Mouse (Mus musculus) common myeloid progenitor, adult 5-6 weeks (primary cell): ENCODE data around the gene Scd4. TPM values are rescaled to one million over a fixed set of nuclear protein-coding genes. Genes with fewer than 3 reads are reported as not detected.

ENCODE experiments used
- ATAC-seq: replicated peaks from 2 replicates; pipeline ENCODE4 v1.8.0; 2016; ENCODE audit warnings: low read depth, mild to moderate bottlenecking, moderate TSS enrichment, inconsistent platforms; ENCODE audit not compliant: poor library complexity, severe bottlenecking
- total RNA-seq: library from RNA; stranded (forward); fragments of 200-1000, 187-1606 nt; gene quantifications from 2 replicates; pipeline ENCODE4 v1.2.3, GENCODE M21; 2017

Gene Scd4
- total RNA-seq = 0.14 and 0.15 TPM in 2 replicates

DNA sequence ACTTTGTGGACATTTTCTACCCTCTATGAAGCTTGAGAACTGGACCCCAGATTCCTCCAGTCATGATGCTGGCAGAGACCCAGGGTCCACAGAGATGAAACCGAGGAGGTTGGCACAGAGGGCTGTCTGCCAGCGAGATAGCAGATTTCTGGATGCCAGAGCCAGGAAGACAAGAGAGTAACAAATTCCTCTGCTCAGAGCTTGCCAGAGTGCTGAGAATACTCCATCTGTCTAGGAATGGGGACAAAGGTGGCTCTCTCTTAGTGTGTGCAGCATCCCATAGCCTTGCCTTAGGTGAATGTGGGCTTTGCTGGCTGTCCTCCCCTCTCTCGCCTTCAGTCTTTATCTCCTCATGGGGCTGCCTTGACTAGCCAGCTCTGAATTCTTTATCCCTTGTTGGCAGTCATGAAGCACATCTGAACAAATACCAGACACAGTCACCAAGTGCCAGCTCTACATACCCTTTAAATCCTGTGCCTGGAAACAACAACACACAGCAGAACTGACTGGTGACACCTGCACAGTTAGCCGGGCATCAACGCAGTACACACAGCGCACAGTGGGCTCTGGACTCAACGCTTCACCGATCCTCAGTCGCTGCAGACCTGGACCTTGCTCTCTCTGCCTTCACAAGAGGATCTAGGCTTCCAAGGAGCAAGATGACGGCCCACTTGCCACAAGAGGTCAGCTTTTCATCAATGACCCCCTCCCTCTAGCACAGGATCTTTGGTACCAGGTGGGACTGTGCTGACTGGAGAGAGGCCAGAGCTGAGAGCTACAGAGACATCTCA, at the start of gene Scd4:
TSS of gene Scd4 (plus strand) at position 260 of the 791 bp plus-strand sequence.
- ATAC-seq = no peak

DNA sequence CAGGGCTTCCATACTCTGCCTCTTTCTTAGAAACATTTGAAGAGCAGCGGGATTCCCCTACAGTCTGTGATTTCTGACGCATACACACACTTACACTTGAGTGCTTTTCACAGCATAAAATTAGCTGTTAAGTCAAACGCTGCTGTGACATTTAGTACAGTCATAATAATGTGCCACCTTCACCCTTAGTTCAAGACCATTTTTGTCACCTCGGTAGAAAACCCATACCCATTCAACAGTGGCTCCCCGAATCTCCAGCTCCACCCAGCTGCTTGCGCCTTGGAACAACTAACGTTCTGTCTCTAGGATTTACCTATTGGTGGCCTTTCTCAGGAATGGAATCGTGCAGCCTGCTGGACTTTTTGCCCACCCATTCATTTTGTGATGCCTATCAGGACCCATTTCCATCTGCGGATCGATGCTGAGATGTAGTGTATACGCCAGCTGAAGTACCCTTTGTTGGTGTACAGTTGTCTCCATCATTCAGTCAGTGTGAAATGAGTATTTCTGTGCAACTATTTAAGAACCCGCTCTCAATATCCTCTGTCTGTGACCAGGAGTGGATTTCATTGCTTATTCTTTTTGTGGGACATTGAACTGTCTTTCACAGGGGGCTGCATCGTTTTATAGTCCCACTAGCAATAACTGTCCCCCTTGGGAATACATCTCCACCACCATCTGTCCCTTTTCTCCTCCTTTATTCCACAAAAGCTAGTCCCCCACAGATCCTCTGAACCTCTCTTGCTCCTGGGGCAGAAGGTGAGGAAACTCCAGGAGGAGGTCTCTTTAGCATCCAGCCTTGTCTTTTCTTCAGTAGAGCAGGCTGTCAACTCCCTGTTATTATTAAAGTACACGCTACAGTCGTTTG, 49.5 kb upstream of the Scd4 start:
- no peak for ATAC-seq

DNA sequence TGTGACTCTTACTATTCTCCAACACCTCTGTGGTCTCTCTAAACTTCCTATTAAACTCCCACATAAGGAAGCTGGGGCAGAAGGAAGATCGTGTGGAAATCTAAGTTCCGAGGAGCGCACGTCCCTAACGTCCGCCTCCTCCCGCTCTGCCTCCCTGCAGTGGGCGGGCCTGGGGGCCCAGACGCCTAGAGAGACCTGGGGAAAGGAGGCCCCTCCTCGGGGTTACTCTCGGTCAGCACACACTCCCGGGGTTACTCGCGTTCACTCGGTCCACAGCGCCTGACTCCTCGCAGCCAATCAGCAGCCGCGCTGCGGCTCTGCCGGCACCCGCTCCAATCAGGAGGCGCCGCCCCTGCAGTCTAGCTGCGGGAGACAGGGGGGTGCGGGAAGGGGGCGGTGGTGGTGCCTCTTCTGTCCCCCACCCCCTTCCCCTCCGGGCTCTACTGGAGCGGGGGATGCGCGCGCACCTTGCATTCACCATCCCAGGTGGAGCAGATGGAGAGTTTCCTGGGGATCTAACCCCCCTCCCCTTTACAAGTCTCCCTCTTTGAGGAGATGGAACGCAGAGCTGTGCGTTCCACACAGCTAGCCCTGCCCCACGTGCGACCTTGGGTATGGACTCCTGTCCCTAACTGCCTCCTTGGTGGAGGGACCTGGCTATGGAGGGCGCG, 48.7 kb upstream of the Scd4 start:
- ATAC-seq = peak; percentile 92

DNA sequence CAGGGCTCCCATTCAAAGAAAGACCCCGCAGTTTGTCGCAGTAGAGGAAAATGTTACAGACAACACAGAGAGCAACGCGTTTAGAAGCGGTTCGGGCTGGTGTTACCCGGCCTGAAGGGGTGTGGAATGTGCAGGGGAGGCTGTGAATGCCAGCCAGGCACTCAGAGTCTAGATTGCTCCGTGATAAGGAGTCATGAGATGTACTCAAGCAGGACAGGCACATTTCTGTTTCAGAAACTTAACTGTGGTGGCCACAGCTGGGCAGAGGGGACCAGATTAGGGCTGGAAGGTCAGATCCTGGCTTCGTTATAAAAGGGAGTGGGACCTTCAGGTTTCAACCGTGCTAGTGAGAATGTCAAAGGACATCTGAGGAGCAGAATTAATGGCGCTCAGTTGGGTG, 48.2 kb upstream of the Scd4 start:
- ATAC-seq = no peak

DNA sequence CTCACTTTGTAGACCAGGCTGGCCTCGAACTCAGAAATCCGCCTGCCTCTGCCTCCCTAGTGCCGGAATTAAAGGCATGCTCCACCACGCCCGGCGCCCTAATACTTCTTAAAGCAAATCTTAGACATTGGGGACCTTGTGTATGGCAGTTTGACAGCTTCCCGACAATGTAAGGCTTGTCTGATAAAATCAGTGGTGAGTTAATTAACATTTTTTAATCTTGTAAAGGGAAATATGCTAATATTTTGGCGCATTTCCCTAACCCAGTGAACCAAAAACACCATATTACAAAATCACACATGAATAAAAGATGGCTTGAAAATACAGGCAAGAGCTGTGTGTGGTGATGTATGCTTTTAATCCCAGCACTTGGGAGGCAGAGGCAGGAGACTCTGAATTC, 47.3 kb upstream of the Scd4 start:
- no peak for ATAC-seq

DNA sequence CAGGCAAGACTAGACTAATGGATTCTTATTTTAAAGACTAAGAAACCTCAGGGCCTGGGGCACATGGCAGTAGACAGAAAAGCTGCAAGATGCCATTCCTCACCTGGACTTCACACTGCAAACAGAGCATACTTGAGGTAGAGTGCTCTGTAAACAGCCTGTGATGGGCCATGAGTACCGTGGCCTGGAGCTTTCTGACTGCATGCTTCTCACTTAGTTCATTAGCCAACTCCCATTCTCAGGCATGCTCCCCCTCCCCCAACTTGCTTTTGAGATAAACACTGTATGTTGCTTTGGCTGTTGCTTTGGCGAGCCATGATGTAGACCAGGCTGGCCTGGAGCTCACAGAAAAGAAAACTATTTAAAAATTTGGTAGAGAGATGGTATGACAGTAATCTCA, 46.8 kb upstream of the Scd4 start:
- ATAC-seq = no peak

DNA sequence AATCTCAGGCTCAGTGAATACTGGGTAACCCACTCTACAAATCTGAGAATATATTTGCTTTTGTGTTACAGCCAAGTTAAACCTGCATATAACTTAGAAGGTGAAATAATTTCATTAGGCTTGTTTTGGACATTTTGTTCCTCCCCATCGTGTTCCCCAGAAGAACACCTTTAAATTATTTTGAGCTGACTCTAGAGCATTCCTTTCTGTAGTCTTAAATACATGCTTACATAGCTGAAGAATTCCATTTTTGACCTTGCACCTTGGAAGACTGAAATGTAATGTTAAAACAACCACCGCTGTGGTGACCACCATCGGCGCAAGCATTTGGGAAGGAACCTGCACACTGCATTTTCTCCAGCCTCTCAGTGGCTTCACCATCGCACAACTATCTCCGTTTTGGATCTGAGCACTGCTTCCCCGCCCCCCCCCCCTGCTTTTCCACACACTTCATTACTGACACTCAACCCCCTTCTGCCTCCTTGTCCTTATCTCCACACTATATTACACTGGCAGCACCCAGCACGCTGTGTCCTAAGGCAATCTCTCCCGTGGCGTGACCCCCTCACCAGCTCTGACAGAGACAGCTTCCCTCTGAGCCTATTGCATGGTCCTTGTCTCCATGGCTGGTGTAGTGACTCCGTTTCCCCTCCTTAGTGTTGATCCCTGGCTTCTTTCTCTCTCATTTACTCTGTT, 45.3 kb upstream of the Scd4 start:
- ATAC-seq = no peak

DNA sequence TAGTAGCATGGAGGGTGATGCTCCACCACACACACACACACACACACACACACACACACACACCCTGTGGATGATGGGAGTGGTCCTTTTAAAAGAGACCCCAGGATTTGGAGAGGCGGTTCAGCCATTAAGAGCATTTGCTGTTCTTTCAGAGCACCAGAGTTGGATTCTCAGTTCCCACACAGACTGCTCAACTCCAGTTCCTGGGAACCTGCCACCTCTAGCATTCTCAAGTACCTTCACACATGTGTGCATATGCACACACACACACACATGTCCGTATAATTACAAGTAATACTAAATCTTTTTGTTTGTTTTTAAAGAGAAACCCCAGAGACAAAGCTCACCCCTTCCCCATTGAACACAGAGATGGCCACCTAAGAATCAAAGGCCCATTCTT, 40.8 kb upstream of the Scd4 start:
- no peak for ATAC-seq

DNA sequence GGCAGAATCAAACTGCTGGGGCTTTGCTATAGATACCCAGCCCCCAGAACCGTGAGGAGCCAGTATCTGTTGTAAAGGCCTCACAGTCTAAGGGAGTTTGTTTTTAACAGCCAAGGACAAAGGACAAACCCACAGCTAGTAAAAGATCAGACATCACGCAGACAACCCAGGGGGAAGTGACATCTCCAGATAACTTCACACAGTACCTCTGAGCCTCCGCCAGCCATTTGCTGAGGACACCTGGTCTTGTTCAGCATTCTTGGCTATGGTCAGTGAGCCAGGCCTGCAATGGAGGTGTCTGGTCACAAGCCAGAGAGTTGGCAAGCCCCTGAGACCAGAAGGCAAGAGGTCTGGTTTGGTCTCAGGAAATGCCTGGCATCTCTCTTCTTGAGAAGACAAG, 40.4 kb upstream of the Scd4 start:
- no peak for ATAC-seq

DNA sequence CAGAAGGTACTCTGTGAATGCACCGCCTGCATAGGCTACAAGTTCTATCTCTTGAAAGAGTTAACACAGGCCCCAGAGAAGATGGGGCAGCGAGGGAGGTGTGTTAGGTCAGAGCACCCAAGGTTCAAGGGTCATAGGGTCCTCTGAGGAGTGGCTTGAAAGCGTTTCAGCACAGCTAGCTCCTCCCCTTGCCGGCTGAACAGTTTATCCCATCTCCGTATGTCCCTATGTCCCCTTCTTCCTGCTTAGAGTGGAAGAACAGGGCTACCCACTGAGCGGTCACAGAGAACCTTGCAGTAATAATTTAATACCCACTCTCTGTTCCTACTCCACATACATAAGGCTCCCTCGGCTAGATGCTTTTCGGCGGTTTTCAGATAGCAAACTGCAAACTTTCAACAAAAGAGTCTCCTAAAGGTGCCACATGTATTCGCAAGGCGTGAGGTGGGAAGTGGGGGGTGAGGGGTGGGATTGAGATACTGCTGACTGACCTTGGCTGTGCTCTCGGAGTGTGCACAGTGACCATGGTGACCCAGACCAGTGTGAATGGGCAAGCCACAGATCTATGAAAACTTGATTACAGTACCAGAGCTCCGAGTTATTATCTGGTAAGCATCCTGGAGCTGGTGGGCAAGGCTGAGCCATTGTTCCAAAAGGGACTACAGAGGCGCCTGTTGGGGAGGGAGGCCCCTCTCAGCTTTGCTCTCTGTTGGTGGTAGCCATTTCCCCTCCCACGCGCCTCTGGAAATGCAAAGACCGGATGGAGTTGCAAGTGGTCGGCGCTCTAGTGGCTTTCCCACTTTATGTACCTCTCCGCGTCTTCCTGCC, 39.7 kb upstream of the Scd4 start, which contains the start of gene Scd2:
TSS of gene Scd2 (plus strand) at position 734 of the 828 bp plus-strand sequence.
- peak; percentile 20; the same call in 1 of the 2 replicates for ATAC-seq

DNA sequence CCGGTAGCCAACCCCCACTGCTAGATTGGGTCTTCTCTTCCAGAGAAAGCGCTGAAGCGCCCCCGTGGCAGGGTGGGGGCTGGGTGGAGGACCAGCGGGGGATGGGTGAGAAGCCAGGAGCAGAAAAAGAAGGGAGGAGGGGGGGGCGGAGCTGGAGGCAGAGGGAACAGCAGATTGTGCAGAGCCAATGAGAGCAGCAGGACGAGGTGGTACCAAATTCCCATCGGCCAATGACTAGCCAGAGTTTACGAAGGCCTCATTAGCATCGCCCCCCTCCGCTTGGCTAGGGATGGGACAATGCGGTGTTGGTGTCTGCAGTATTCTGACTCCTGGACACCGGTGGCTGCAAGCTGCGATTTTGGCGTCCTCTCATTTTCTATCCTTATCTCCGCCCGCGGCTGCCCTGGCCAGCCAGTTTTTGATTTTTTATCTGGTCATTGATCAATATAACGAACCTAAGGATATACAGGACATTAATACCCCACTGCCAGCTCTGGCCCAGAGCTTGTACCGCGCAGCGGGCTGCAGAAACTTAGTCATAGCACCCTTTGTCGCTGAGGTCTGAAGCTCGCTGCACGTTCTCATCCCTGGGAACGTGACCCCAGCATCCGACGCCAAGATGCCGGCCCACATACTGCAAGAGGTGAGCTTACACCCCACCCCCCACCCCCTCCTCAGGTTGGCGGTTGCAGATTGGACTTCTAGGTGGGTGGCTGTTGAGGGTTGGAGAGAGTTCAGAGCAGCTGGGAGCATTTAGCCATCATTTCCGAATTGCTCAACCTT, 38.9 kb upstream of the Scd4 start:
- peak; percentile 80 for ATAC-seq

DNA sequence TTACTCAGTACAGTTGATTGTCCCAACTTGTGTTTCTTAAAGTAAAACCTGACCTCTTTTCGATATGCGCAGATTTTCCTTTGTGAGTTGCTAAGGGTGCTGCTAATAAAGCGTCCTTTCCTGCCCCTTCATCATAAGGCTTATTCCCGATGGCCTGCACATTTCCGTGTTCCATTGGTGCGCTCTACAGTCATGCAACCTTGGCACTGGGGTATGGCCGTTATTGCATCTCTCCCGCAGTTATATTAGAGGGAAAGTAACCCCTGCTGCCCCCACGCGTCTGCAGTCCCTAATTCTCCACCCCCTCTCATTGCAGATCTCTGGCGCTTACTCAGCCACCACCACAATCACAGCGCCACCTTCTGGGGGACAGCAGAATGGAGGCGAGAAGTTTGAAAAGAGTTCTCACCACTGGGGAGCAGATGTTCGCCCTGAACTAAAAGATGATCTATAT, 38.3 kb upstream of the Scd4 start:
- peak; percentile 64 for ATAC-seq

DNA sequence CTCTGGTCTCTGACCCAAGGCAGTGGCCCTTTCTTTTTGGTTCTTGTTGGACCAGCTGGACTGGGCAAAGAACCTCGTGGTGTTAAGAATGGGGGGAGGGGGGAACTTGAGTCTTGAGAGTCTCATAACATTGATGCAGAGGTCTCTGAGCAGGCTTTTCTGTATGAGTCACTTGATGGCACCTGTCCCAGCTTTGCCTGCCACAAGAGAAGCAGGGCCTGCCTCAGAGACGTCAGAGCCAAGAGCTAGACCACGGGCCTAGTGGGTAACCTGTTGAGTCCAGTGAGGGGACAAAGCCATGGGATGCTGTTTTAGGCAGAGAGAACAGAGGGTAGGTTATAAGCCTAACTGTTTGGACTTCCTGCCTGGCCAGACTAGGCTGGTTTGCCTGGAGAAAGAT, 37.6 kb upstream of the Scd4 start:
- ATAC-seq = no peak

DNA sequence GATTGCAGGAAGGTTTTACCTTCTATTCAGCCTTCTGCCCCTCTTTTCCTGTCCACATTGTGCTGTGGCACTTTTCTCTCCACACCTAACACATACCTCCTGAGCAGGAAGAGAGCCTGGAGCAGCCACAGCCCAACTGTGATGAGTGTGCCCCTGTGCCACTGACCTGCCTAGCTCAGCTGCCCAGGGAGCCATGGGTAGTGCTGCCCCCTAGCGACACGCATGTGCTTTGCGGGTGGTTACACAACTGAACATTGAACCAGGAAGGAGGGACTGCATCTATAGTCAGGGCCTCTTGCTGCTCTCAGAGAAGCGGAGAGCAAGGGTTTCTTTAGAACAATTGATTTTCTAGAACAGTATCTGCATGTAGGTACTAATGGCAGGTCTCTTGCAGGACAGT, 37.2 kb upstream of the Scd4 start:
- peak; percentile 46 for ATAC-seq

DNA sequence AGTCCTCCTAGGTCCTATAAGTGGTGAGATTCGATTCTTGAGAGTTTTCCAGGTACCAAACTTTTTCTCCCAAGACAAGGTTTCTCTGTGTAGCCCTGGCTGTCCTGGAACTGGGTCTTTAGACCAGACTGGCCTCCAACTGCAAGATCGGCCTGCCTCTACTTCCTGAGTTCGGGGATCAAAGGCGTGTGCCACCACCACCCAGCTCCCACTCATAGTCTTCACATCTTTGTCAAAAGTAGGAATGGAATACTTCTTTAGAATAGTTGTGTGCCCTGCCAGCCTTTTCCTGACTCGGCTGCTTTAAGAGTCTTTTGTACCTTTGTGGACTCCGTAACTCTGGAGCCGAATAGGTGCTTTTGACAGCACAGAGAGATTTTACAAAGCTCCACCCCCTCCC, 36.7 kb upstream of the Scd4 start:
- ATAC-seq = no peak

DNA sequence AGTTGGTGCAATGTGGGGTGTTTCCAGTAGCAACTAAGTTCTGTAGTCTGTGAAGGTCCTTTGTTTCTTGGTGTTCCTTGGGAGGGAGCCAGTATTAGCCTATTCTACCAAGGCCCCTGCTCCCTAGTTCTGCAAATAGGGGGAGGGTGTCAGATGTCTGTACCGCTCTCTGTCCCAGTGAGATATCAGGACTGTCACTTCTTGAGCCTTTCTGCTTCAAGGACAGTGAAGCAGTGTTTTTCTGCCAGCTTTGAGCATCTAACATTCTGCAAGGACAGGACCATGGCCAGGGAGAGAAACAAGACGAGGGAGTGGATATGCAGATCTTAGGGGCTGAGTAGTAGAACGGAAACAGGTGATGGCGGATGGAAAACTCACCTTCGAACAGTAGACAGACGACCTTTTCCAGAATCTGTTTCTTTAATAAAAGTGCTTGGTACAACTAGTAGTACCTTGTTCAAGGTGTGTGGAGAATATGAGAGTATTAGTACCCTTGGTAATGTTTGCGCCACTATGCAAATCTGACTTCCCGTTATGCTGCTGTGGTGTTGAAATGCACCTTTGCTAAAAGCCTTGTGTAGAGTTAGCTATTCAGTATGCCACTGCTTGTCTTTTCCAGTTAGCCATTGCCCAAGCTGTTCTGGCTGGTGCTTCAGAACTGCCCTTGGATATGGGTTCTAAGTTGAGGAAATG, 35.7 kb upstream of the Scd4 start:
- no peak for ATAC-seq

DNA sequence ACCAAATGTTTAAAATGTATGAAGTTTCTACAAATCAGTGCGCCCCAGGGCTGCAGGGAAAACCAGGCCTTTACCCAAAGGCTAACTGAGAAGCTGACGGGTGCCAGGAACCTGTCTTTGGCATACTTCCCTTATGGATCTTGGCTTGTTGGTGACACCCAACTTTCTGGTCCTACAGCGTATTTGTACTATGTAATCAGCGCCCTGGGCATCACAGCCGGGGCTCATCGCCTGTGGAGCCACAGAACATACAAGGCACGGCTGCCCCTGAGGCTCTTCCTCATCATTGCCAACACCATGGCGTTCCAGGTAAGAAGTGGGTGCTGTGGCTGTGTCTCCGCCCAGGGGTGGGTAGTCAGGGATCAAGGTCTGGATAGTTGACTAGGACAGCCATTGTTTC, 35.0 kb upstream of the Scd4 start:
- no peak for ATAC-seq

DNA sequence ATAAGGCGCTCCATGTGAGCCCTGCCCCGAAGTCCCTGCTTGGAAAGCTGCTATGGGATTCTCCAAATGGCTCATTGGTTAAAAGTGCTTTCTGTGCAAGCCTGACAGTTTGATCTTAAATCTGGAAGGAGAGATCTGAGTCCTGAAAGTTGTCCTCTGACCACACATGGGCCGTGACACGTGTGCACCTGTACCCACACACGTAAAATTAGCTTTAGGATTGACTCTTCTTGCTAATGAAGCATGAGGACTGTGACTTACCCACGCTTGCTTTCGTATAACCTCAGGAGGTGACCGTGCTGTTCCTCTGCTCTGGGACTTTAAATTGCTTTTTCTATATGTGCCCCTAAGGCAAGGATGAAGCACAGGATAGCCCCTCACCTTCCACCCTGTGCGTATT, 33.8 kb upstream of the Scd4 start:
- no peak for ATAC-seq
